11 mouse cellular contexts compared by ENCODE assay signal in the genomic region with DNA sequence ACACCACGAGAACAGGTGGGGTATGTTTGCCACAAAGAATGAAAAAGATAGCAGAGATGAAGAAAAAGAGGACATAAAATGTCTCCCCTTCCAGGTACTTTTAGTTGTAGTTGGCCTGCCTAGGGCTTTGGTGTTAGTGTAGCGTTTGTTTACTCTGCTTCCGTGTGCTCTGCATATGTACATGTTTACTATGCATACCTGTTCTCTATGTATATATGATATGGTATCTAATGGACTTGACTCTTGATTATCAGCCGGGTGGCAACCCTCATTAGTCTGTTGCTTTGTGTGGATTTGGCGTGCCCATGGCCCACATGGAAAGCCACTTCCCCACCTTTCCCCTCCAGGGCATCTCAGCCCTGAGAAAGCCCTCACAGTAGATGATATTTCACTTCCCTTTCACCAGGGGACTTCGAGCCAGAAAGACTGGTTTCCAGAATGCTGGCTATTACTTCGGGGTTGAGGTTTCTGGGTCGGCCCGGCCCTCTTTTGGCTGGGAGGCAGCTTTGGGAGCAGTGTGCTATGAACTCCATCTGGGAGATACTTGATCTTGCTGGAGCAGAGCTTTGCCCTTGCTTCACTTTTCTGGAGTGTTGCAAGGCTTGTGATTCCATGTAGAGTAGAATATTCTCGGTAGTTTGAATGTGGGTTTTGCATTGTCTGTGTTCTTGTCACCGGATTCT. TPM values are rescaled to one million over a fixed set of nuclear protein-coding genes. Genes with fewer than 3 reads are reported as not detected.
DNase-seq lines count a peak whose midpoint lies in the region; ATAC-seq and TF ChIP-seq lines count a peak whose summit lies in the region.
"Had no signal": no experiment of that assay in that cellular context is flagged by ENCODE, and none has a peak within 500 bp of the region (broad histone marks: within the 10 kb centered on the region; RNA-seq: fewer than 3 reads in every experiment).

No protein-coding gene starts in this region.

- no peak overlapping the region for H3K4me3 ChIP-seq in liver, adult 2 months (ENCODE audit: insufficient read depth, low read depth, low read length)
- no peak overlapping the region for H3K4me3 ChIP-seq in liver, embryonic 11.5 days (ENCODE audit: low read depth, low read length)
- no peak overlapping the region for H3K4me3 ChIP-seq in stomach, postnatal 0 days (ENCODE audit: low read depth, low read length)
- H3K4me3 ChIP-seq: forebrain, embryonic 10.5 days had no signal

- peaks cover 21% of the 10 kb centered on the region for H3K36me3 ChIP-seq in liver, adult 2 months (ENCODE audit: control insufficient read depth, insufficient read depth, low read length)
- peaks cover 3% of the 10 kb centered on the region for H3K36me3 ChIP-seq in liver, embryonic 11.5 days (ENCODE audit: control insufficient read depth, insufficient read depth, low read length)
- H3K36me3 ChIP-seq in stomach, postnatal 0 days (ENCODE audit: control insufficient read depth, insufficient read depth, low read length), result peaks cover 12% of the 10 kb centered on the region; the same call in 1 of the 2 replicates

- intact Hi-C loops in heart, postnatal 14 days (cut with DNase I), result no loop called here

- H3K4me1 ChIP-seq in liver, adult 2 months (ENCODE audit: control insufficient read depth, insufficient read depth, low read length), result no peaks in the 10 kb centered on the region
- no peaks in the 10 kb centered on the region for H3K4me1 ChIP-seq in liver, embryonic 11.5 days (replicated peaks; ENCODE audit: control insufficient read depth, insufficient read depth, low read length)
- peaks cover 5% of the 10 kb centered on the region; the same call in 1 of the 2 replicates for H3K4me1 ChIP-seq in stomach, postnatal 0 days (replicated peaks; ENCODE audit: control insufficient read depth, insufficient read depth)

- peak; percentile 52 for DNase-seq in adrenal gland, adult 2 months
- DNase-seq in adrenal gland, adult 18-20 months (ENCODE audit: low spot score in 2 of 2), result no peak
- peak; percentile 37 for DNase-seq in liver, adult 2 months (ENCODE audit: extremely low read depth, low read depth, low spot score)
- DNase-seq in liver, embryonic 11.5 days (ENCODE audit: low spot score), result no peak
- peak; percentile 28 to 36 for DNase-seq in heart, postnatal 14 days
- peak; percentile 64 for DNase-seq in stomach, postnatal 0 days (ENCODE audit: low spot score)
- no peak for DNase-seq in spleen, postnatal 4 days (ENCODE audit: low spot score in 2 of 2)
- DNase-seq in spleen, postnatal 14 days (ENCODE audit: low spot score in 2 of 2), result no peak

- H3K9ac ChIP-seq in liver, adult 2 months (ENCODE audit: low read depth, low read length), result no peak overlapping the region
- no peak overlapping the region for H3K9ac ChIP-seq in liver, embryonic 11.5 days (ENCODE audit: low read depth, low read length)
- H3K9ac ChIP-seq in stomach, postnatal 0 days (ENCODE audit: low read length), result no peak overlapping the region
- H3K9ac ChIP-seq: liver, embryonic 14.5 days had no signal

- TF ChIP-seq POLR2A in liver, adult 2 months (IDR thresholded peaks at IDR 0.05; ENCODE audit: extremely low read depth, insufficient read depth, low read length), result no peak

- 59% methylated on average over 11 of the region's 11 CpGs for WGBS in liver, adult 2 months
- 86% methylated on average over 11 of the region's 11 CpGs for WGBS in liver, embryonic 11.5 days
- 53% methylated on average over 11 of the region's 11 CpGs for WGBS in stomach, postnatal 0 days

- no peak overlapping the region for H3K4me2 ChIP-seq in liver, embryonic 11.5 days
- H3K4me2 ChIP-seq in stomach, postnatal 0 days (replicated peaks; ENCODE audit: low read depth), result no peak overlapping the region

- no peak for ATAC-seq in liver, embryonic 11.5 days (replicated peaks; ENCODE audit: low FRiP score)
- peak; percentile 87 for ATAC-seq in stomach, postnatal 0 days (ENCODE audit: low FRiP score, low TSS enrichment)
- ATAC-seq: Patski had no signal

- no peak for TF ChIP-seq CTCF in liver, adult 2 months (IDR thresholded peaks at IDR 0.05; ENCODE audit: low read depth, low read length)
- TF ChIP-seq CTCF in stomach, postnatal 0 days (IDR thresholded peaks at IDR 0.05; ENCODE audit: low read depth), result no peak; the same call in 1 of the 2 replicates

- TF ChIP-seq EP300 in stomach, postnatal 0 days (optimal IDR thresholded peaks at IDR 0.05), result no peak

- H3K27ac ChIP-seq in liver, adult 2 months (replicated peaks; ENCODE audit: insufficient read depth, low read depth, low read length), result no peak overlapping the region
- H3K27ac ChIP-seq in liver, embryonic 11.5 days (ENCODE audit: low read depth, low read length), result no peak overlapping the region
- no peak overlapping the region; the same call in 1 of the 2 replicates for H3K27ac ChIP-seq in stomach, postnatal 0 days (replicated peaks)
- H3K27ac ChIP-seq: forebrain, embryonic 10.5 days; liver, embryonic 14.5 days had no signal

- no peaks in the 10 kb centered on the region for H3K9me3 ChIP-seq in liver, embryonic 11.5 days (ENCODE audit: control insufficient read depth, low read length)
- no peaks in the 10 kb centered on the region for H3K9me3 ChIP-seq in stomach, postnatal 0 days (ENCODE audit: control insufficient read depth, low read length)
- H3K9me3 ChIP-seq: forebrain, embryonic 10.5 days had no signal

- H3K79me2 ChIP-seq in liver, adult 2 months (ENCODE audit: control insufficient read depth, insufficient read depth, low read length), result no peaks in the 10 kb centered on the region

- H3K27me3 ChIP-seq in liver, adult 2 months (ENCODE audit: control insufficient read depth, insufficient read depth, low read length), result no peaks in the 10 kb centered on the region
- H3K27me3 ChIP-seq in liver, embryonic 11.5 days (replicated peaks; ENCODE audit: control insufficient read depth, insufficient read depth, low read length), result no peaks in the 10 kb centered on the region
- no peaks in the 10 kb centered on the region for H3K27me3 ChIP-seq in stomach, postnatal 0 days (ENCODE audit: control insufficient read depth, insufficient read depth, low read length)
- H3K27me3 ChIP-seq: Patski had no signal

RNA-seq across cellular contexts. Expression of a gene that starts 9.4 kb away (rescaled TPM):
- total RNA-seq in adrenal gland, adult 2 months (2021), result under 1 TPM; 0.49 to 0.59 TPM
- polyA plus RNA-seq in adrenal gland, adult 2 months (2012; rRNA removed), result 0.11 TPM in 1 of 2 replicates, not detected in the other
- total RNA-seq in adrenal gland, adult 18-20 months (2021), result under 1 TPM; 0.61 to 0.66 TPM
- total RNA-seq in liver, adult 2 months (2014; rRNA removed), result 0.74 and 1.2 TPM in 2 replicates
- polyA plus RNA-seq in liver, adult 2 months (2012; rRNA removed), result 0.23 and 0.30 TPM in 2 replicates
- polyA plus RNA-seq in liver, embryonic 11.5 days (2014; fragmentation: Nextera tagmentation; extraction: Ambion mirVana), result 1.6 and 1.7 TPM in 2 replicates
- under 1 TPM; 0.24 to 0.98 TPM for total RNA-seq in heart, postnatal 14 days (2021)
- polyA plus RNA-seq in stomach, postnatal 0 days (2015; fragmentation: Nextera tagmentation; extraction: Ambion mirVana), result 1.1 and 1.7 TPM in 2 replicates

RNA-seq across cellular contexts. Expression of a gene that starts 39.4 kb away (rescaled TPM):
- 10 to 100 TPM; 21.8 to 25.6 TPM for total RNA-seq in adrenal gland, adult 2 months (2021)
- polyA plus RNA-seq in adrenal gland, adult 2 months (2012; rRNA removed), result 27.0 and 53.8 TPM in 2 replicates
- 10 to 100 TPM; 19.2 to 21.0 TPM for total RNA-seq in adrenal gland, adult 18-20 months (2021)
- 26.6 and 31.8 TPM in 2 replicates for total RNA-seq in liver, adult 2 months (2014; rRNA removed)
- 59.7 and 73.9 TPM in 2 replicates for polyA plus RNA-seq in liver, adult 2 months (2012; rRNA removed)
- polyA plus RNA-seq in liver, embryonic 11.5 days (2014; fragmentation: Nextera tagmentation; extraction: Ambion mirVana), result 28.2 and 31.3 TPM in 2 replicates
- 10 to 100 TPM; 18.5 to 20.7 TPM for total RNA-seq in heart, postnatal 14 days (2021)
- 25.5 and 26.7 TPM in 2 replicates for polyA plus RNA-seq in stomach, postnatal 0 days (2015; fragmentation: Nextera tagmentation; extraction: Ambion mirVana)

Comparison
In these comparisons a context has a peak if more than half of its experiments do, and no peak if none do; other contexts are left out.
1. DNase-seq: peak in adrenal gland, adult 2 months (single experiment), liver, adult 2 months (single experiment), heart, postnatal 14 days (2 of 2) and stomach, postnatal 0 days (single experiment); none in adrenal gland, adult 18-20 months (0 of 2), liver, embryonic 11.5 days (single experiment), spleen, postnatal 4 days (0 of 2) and spleen, postnatal 14 days (0 of 2).